Mouse (Mus musculus): ENCODE data around the gene Ctsw.

DNA sequence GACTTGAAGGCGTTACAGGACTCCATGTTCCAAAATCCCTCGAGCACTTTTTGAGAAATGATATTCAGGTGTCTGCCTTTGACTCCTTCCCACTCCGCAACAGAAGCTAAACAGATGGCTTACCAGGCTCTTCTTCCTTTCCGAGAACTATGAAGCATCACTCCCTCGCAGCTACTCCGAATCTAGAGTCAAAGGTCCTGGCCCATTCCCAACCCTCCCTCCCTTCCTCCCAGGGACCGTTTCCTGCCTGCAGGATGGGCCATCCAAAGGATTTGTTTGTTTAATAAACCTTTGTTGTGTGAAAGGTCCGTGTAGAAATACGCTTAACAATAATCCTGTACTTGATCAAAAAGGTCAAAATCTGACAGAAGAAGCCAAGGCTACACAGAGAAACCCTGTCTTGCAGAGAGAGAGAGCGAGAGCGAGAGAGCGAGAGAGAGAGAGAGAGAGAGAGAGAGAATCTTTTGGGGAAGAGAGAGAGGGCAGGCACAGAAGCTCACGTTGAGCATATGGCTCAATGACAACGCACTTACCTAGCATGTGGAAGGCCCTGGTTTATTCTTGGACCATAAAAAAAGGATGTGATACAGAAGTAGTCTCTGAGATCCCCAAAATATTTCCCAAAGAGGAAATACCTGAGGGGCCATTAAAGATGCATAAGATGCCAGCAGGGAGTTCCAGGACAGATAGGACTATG is 10.4 kb downstream of the Ctsw start, which contains the start of gene Ccdc85b:
- TF ChIP-seq CTCF (IDR thresholded peaks at IDR 0.05; ENCODE audit: low read depth), result no peak
- no peak for TF ChIP-seq EP300 (IDR thresholded peaks at IDR 0.05; ENCODE audit: low read depth)
